ENCODE assay signal across 7 mouse cellular contexts in the genomic region with DNA sequence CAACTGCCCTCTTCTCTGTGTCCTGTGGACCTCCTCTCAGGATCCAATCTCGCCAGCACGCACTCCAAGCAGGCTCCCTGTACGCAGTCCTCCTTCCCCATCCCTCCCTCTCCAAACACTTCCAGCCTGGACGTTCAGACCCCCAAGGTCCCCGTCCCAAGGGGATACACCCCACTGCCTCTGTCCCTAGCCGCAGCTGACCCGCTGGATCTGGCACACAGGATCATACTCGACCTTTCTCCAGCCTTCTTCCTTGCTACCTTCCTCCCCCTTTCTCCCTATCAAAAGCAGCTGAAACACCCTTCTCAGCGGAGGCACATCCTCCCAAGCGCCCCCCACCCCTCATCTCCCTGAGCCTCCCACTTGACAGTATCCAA. TPM values are rescaled to one million over a fixed set of nuclear protein-coding genes. Genes with fewer than 3 reads are reported as not detected.
DNase-seq lines count a peak whose midpoint lies in the region; ATAC-seq and TF ChIP-seq lines count a peak whose summit lies in the region.

No protein-coding gene starts in this region.

- WGBS in lung, embryonic 15.5 days: 2% methylated on average over 10 of the region's 10 CpGs
- WGBS in forebrain, embryonic 14.5 days: 0% methylated on average over 10 of the region's 10 CpGs
- WGBS in intestine, postnatal 0 days: 2% methylated on average over 10 of the region's 10 CpGs
- 2% methylated on average over 10 of the region's 10 CpGs for WGBS in olfactory bulb, adult 2 months

- H3K36me3 ChIP-seq in lung, embryonic 15.5 days: no peaks in the 10 kb centered on the region
- H3K36me3 ChIP-seq in forebrain, embryonic 14.5 days (ENCODE audit: control insufficient read depth, insufficient read depth, low read length): no peaks in the 10 kb centered on the region
- no peaks in the 10 kb centered on the region for H3K36me3 ChIP-seq in intestine, postnatal 0 days (ENCODE audit: control insufficient read depth, insufficient read depth)

- ATAC-seq in lung, embryonic 15.5 days (ENCODE audit: borderline replicate concordance, extremely low read depth, low FRiP score, low TSS enrichment): no peak
- ATAC-seq in forebrain, embryonic 14.5 days: peak; percentile 25; the same call in 1 of the 2 replicates
- ATAC-seq in intestine, postnatal 0 days: no peak

- no peak overlapping the region for H3K27ac ChIP-seq in lung, embryonic 15.5 days
- no peak overlapping the region for H3K27ac ChIP-seq in forebrain, embryonic 14.5 days (ENCODE audit: low read depth, low read length)
- H3K27ac ChIP-seq in intestine, postnatal 0 days (ENCODE audit: low read depth, low read length): no peak overlapping the region
- no peak overlapping the region; the same call in 1 of the 2 replicates for H3K27ac ChIP-seq in olfactory bulb, adult 2 months (ENCODE audit: insufficient read depth, low read depth, low read length)

- H3K9me3 ChIP-seq in lung, embryonic 15.5 days: no peaks in the 10 kb centered on the region
- H3K9me3 ChIP-seq in forebrain, embryonic 14.5 days (replicated peaks; ENCODE audit: control insufficient read depth, low read length): no peaks in the 10 kb centered on the region
- H3K9me3 ChIP-seq in intestine, postnatal 0 days (ENCODE audit: control insufficient read depth): no peaks in the 10 kb centered on the region

- no peak overlapping the region for H3K9ac ChIP-seq in lung, embryonic 15.5 days
- H3K9ac ChIP-seq in forebrain, embryonic 14.5 days (ENCODE audit: low read length): peak overlapping the region; percentile 63
- no peak overlapping the region for H3K9ac ChIP-seq in intestine, postnatal 0 days (ENCODE audit: low read depth, low read length)

- peak overlapping the region; percentile 65 for H3K4me2 ChIP-seq in lung, embryonic 15.5 days
- peak overlapping the region; percentile 89 for H3K4me2 ChIP-seq in forebrain, embryonic 14.5 days (ENCODE audit: low read length)
- H3K4me2 ChIP-seq in intestine, postnatal 0 days (replicated peaks; ENCODE audit: low read depth): peak overlapping the region; percentile 52

- H3K27me3 ChIP-seq in lung, embryonic 15.5 days: peaks cover 67% of the 10 kb centered on the region
- peaks cover 28% of the 10 kb centered on the region for H3K27me3 ChIP-seq in forebrain, embryonic 14.5 days (replicated peaks; ENCODE audit: control insufficient read depth, insufficient read depth, low read length)
- H3K27me3 ChIP-seq in intestine, postnatal 0 days (replicated peaks; ENCODE audit: control insufficient read depth, insufficient read depth, low read length): peaks cover 30% of the 10 kb centered on the region

- no peak for DNase-seq in lung, postnatal 14 days
- DNase-seq in forebrain, embryonic 14.5 days (ENCODE audit: low spot score): no peak
- DNase-seq in ovary, adult 18-20 months (ENCODE audit: low spot score): no peak
- no peak for DNase-seq in adrenal gland, postnatal 36 days

- peak overlapping the region; percentile 36 for H3K4me3 ChIP-seq in lung, embryonic 15.5 days
- H3K4me3 ChIP-seq in forebrain, embryonic 14.5 days (ENCODE audit: low read depth, low read length): peak overlapping the region; percentile 48
- H3K4me3 ChIP-seq in intestine, postnatal 0 days (ENCODE audit: low read depth, low read length): peak overlapping the region; percentile 26
- peak overlapping the region; percentile 62 for H3K4me3 ChIP-seq in olfactory bulb, adult 2 months (ENCODE audit: insufficient read depth, low read depth, low read length)

- no peak for TF ChIP-seq CTCF in intestine, postnatal 0 days (IDR thresholded peaks at IDR 0.05; ENCODE audit: low read depth)
- TF ChIP-seq CTCF in olfactory bulb, adult 2 months (IDR thresholded peaks at IDR 0.05; ENCODE audit: insufficient read depth, low read depth, low read length): no peak

- no peak for TF ChIP-seq POLR2A in olfactory bulb, adult 2 months (IDR thresholded peaks at IDR 0.05; ENCODE audit: insufficient read depth, low read depth, low read length)

- peaks cover 13% of the 10 kb centered on the region for H3K4me1 ChIP-seq in lung, embryonic 15.5 days
- H3K4me1 ChIP-seq in forebrain, embryonic 14.5 days (ENCODE audit: control insufficient read depth, insufficient read depth, low read length): peaks cover 15% of the 10 kb centered on the region; the same call in 1 of the 2 replicates
- no peaks in the 10 kb centered on the region for H3K4me1 ChIP-seq in intestine, postnatal 0 days (replicated peaks; ENCODE audit: control insufficient read depth, insufficient read depth, low read length)
- H3K4me1 ChIP-seq in olfactory bulb, adult 2 months (ENCODE audit: control insufficient read depth, insufficient read depth, low read length): peaks cover 22% of the 10 kb centered on the region

RNA-seq across cellular contexts. Expression of gene AI593442, which starts 0.8 kb away (rescaled TPM):
- 0.21 and 0.39 TPM in 2 replicates for polyA plus RNA-seq in lung, embryonic 15.5 days (2015; fragmentation: Nextera tagmentation; extraction: Ambion mirVana)
- 21.6 and 32.6 TPM in 2 replicates for polyA plus RNA-seq in forebrain, embryonic 14.5 days (2014; fragmentation: Nextera tagmentation; extraction: Ambion mirVana)
- 0.63 and 0.71 TPM in 2 replicates for polyA plus RNA-seq in intestine, postnatal 0 days (2015; fragmentation: Nextera tagmentation; extraction: Ambion mirVana)
- not detected in 2 replicates for polyA plus RNA-seq in olfactory bulb, adult 2 months (2012; ENCODE audit: insufficient read depth, insufficient read length, low replicate concordance, missing spikeins)
- not detected for total RNA-seq in adrenal gland, postnatal 36 days (2021)

Comparison
In these comparisons a context has a peak if more than half of its experiments do, and no peak if none do; other contexts are left out.
1. RNA of gene AI593442, which starts 0.8 kb away (polyA plus RNA-seq): not detected in olfactory bulb, adult 2 months and 21.6 to 32.6 TPM in forebrain, embryonic 14.5 days; 0.63 to 0.71 TPM in intestine, postnatal 0 days and 0.21 to 0.39 TPM in lung, embryonic 15.5 days; every median in the first group is over 10 times any median in the second.
2. Peak in every context shown above with its lines, with median percentiles within 50 percentile points of each other: H3K4me2 ChIP-seq and H3K4me3 ChIP-seq.